Mouse (Mus musculus): ENCODE data around the gene Efhc1.
A peak's percentile ranks its signal among the peaks of the same experiment; 100 is the strongest.

GRCm38 (mm10) chr1:20939046-20939445, 12.4 kb upstream of the Efhc1 start:
- TF ChIP-seq CTCF (IDR thresholded peaks at IDR 0.05; ENCODE audit: extremely low read depth, insufficient read depth, low read length) = peak; percentile 90
- no peak for TF ChIP-seq POLR2A (IDR thresholded peaks at IDR 0.05; ENCODE audit: extremely low read depth, insufficient read depth, low read length)

All from cortical plate, adult 2 months (tissue).